Mouse (Mus musculus): ENCODE measurements around the gene Neb. TPM values are rescaled to one million over a fixed set of nuclear protein-coding genes. Genes with fewer than 3 reads are reported as not detected.

The Neb gene
- polyA plus RNA-seq, 1 experiment = 0.07 TPM

DNA sequence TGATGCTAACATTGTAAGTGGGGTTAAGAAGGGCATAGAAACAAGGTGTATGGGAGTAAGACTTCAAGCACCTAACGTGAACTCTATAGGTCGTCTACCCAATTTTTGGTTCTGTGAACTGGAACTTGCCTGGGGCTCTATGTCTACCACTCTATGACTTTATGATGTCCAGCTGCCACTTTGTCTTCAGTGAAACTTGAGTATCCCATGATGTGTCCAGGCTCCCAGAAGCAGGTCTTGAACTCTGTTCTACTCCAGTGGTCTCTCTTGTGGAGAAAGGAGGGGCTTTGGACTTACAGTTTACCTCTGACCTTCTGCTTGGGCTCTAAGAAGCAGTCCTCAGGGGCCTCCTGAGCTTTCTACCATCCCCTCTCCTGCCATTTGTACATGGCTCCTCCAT lies 58.1 kb downstream of the Neb start:
- TF ChIP-seq GATA1 (IDR thresholded peaks at IDR 0.05; ENCODE audit: borderline replicate concordance, low read length) = no peak
- no peak for TF ChIP-seq FLI1 (IDR thresholded peaks at IDR 0.05; ENCODE audit: low read length)
- H3K27me3 ChIP-seq (replicated peaks) = no peaks in the 10 kb centered on the region
- H3K4me3 ChIP-seq (replicated peaks) = no peak overlapping the region
- H3K9me3 ChIP-seq = no peaks in the 10 kb centered on the region
- H3K36me3 ChIP-seq (replicated peaks; ENCODE audit: low read length) = no peaks in the 10 kb centered on the region
- peaks cover 76% of the 10 kb centered on the region for H3K4me1 ChIP-seq

DNA sequence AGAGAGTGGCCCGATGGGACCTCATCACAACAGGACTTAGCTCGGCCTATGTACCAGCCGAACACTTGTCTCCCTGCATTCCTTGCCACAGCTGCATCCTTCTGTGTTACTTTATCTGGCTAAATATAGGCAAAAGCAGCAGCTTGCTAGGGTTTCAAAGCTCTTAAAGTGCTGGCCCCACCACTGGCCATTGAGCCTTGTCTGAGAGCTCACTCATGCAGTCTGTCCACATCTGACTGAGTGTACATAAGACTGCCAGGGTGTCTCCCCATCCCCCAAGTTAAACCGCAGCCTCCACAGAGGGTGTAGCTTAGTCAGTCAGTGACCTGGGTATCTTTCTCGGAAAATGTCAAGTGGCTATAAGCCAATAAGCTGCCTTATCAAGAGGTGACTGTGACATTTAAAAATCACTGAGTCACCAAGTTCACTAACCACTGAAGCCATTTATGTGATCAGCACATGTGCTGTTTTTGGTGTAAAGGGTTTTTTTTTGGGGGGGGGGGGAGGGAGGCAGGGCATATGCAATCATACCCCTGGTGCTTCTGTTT lies 59.2 kb downstream of the Neb start:
- Histone ChIP-seq H3K36me3 (replicated peaks; ENCODE audit: low read length) (no peaks in the 10 kb centered on the region), H3K9me3 (no peaks in the 10 kb centered on the region), H3K4me1 (peaks cover 86% of the 10 kb centered on the region), H3K4me3 (replicated peaks) (peak overlapping the region; percentile 87), H3K27me3 (replicated peaks) (no peaks in the 10 kb centered on the region)
- 0 out of 3 replicates have a peak, but pooled peaks have one; percentile 38 for TF ChIP-seq GATA1 (IDR thresholded peaks at IDR 0.05; ENCODE audit: borderline replicate concordance, low read length)
- TF ChIP-seq FLI1 (IDR thresholded peaks at IDR 0.05; ENCODE audit: low read length) = no peak

DNA sequence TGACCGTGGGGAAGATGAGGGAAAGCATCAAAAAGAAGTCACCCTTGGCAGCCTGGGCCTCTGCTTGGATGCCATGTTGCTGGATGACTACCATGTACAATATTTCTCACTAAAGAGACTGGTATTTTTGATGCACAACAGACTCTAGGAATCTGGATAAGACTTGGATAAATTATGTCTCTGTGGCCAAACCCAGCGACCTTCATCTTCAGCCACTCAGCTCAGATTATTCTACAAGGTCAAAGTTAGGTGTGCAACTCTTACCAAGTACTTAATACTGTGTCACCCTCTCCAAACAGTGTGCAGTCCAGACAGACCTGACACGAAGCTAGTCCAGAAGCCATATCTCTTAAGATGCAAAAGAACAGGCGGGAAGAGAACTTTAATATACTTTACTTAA lies 60.8 kb downstream of the Neb start:
- peaks cover 82% of the 10 kb centered on the region for H3K4me1 ChIP-seq

DNA sequence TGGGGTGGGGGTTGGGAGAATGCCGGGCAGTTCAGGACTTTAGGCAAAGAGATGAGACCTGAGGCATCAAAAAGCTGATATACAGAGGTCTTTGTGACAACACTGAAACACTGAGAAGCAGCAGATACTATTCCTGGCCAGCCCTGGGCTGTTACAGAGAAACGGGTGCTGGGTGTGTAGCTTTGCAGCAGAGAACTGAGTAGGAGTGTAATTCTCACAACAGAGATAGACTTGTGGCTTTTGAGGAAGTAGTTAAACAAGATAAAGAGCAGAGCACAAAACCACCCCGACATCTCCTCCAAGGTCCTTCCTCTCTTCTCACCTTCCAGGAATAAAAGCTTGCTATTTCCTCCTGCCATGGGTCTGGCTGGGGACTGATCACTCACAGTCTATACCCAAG lies 62.5 kb downstream of the Neb start:
- H3K4me1 ChIP-seq = peaks cover 79% of the 10 kb centered on the region
- H3K27me3 ChIP-seq (replicated peaks) = no peaks in the 10 kb centered on the region
- peak overlapping the region; percentile 68 for H3K4me3 ChIP-seq (replicated peaks)
- H3K36me3 ChIP-seq (replicated peaks; ENCODE audit: low read length) = no peaks in the 10 kb centered on the region
- no peaks in the 10 kb centered on the region for H3K9me3 ChIP-seq
- TF ChIP-seq FLI1 (IDR thresholded peaks at IDR 0.05; ENCODE audit: low read length) (no peak), GATA1 (IDR thresholded peaks at IDR 0.05; ENCODE audit: borderline replicate concordance, low read length) (no peak)

More for the DNA sequence above, 60.8 kb downstream of the Neb start:
- Histone ChIP-seq H3K9me3 (no peaks in the 10 kb centered on the region), H3K27me3 (replicated peaks) (no peaks in the 10 kb centered on the region), H3K4me3 (replicated peaks) (no peak overlapping the region), H3K36me3 (replicated peaks; ENCODE audit: low read length) (no peaks in the 10 kb centered on the region)
- TF ChIP-seq GATA1 (IDR thresholded peaks at IDR 0.05; ENCODE audit: borderline replicate concordance, low read length) (no peak), FLI1 (IDR thresholded peaks at IDR 0.05; ENCODE audit: low read length) (no peak)

DNA sequence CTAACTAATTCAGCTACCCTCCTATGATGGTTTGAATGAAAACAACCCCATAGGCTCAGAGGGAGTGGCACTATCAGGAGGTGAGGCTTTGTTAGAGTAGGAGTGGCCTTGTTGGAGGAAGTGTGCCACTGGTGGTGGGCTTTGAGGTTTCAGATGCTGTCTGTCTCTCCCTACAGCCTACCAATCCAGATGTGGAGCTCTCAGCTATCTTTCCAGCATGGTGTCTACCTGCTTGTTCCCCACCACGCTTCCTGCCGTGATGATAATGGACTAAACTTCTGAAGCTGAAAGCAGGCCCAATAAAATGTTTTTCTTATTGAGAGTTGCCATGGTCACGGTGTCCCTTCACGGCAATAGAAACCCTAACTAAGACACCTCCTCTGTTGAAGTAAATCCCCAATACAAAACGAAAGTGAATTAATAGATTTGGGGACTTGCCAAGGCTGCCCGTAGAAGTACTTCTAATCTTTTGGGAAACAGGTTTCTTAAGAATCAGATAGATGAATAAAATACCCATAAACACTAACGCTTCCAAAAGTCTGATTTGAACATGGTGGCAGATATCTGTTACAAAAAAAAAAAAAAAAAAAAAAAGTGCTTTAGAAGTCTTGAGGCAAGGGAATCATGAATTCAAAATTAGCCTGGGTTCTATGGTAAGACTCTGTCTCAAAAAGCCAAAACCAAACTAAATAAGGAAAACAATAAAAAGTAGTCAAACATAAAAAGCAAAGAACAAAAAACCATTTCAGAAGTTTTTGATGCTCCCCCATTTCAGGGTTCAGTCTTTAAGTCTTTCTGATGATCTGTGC lies 63.1 kb downstream of the Neb start:
- peak overlapping the region; percentile 78 for H3K4me3 ChIP-seq (replicated peaks)
- H3K36me3 ChIP-seq (replicated peaks; ENCODE audit: low read length) = no peaks in the 10 kb centered on the region
- no peaks in the 10 kb centered on the region for H3K9me3 ChIP-seq
- TF ChIP-seq GATA1 (IDR thresholded peaks at IDR 0.05; ENCODE audit: borderline replicate concordance, low read length) (no peak), FLI1 (IDR thresholded peaks at IDR 0.05; ENCODE audit: low read length) (no peak)
- no peaks in the 10 kb centered on the region for H3K27me3 ChIP-seq (replicated peaks)
- H3K4me1 ChIP-seq = peaks cover 79% of the 10 kb centered on the region

DNA sequence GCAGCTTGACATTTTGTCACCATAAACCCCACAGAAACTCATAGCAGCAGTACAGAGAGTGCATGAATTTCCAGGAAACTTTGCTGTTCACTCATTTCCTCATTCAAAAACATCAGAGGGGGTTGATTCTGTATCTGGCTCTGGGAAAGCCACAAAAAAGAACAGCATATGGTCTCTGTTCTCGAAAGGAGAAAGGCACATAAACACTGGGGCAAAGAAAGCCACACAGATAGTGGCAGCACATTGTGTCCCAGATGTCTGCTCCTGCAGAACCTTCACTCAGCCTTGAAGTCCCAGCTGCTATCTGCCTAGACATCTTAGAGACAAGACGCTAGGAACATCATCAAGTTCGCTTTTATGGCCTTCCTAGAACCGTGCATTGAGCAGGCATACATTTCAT lies 67.5 kb downstream of the Neb start:
- H3K27me3 ChIP-seq (replicated peaks) = no peaks in the 10 kb centered on the region
- H3K4me1 ChIP-seq = peaks cover 49% of the 10 kb centered on the region
- H3K4me3 ChIP-seq (replicated peaks) = no peak overlapping the region
- H3K9me3 ChIP-seq = no peaks in the 10 kb centered on the region
- no peak for TF ChIP-seq GATA1 (IDR thresholded peaks at IDR 0.05; ENCODE audit: borderline replicate concordance, low read length)
- TF ChIP-seq FLI1 (IDR thresholded peaks at IDR 0.05; ENCODE audit: low read length) = no peak
- no peaks in the 10 kb centered on the region for H3K36me3 ChIP-seq (replicated peaks; ENCODE audit: low read length)

DNA sequence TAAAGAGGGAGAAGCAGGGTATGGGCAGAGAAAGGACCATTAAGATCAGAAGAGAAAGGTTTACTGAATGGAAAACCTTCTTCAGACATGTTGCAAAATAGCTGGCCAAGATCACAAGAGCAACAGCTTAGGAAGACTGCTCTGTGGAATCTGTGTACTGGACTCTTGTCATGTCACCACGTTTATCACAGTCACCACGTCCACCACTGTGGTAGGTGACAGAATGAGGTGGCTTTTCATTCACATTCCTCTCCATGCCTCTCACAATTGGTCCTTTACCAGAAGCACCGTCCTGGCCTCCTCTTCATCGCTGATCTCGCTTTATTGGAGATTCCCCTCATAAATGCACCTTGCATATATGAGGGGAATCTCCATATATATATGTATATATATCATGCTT lies 71.6 kb downstream of the Neb start:
- TF ChIP-seq GATA1 (IDR thresholded peaks at IDR 0.05; ENCODE audit: borderline replicate concordance, low read length) (no peak), FLI1 (IDR thresholded peaks at IDR 0.05; ENCODE audit: low read length) (no peak)
- H3K27me3 ChIP-seq (replicated peaks) = peaks cover 3% of the 10 kb centered on the region
- no peak overlapping the region for H3K4me3 ChIP-seq (replicated peaks)
- no peaks in the 10 kb centered on the region for H3K36me3 ChIP-seq (replicated peaks; ENCODE audit: low read length)
- peaks cover 30% of the 10 kb centered on the region for H3K4me1 ChIP-seq
- no peaks in the 10 kb centered on the region for H3K9me3 ChIP-seq

DNA sequence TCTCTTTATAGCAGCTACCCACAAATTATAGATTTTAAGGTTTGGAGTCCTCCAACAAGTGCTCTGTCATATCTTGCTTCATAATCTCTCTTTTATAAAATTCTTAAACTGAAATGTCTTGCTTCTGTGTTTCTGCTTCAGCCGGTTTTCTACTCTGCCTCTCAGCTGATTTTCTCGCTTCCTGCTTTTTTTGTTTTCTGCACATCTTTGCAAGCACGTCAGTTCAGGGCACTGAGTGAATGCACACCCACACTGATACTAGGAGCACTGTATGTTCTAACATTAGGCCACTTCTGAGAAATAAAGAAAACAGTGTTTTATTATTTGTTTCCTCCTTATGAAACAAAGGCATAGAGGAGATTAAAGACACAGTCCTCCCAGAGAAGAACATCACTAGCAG lies 73.7 kb downstream of the Neb start:
- Histone ChIP-seq H3K4me3 (replicated peaks) (no peak overlapping the region), H3K4me1 (peaks cover 10% of the 10 kb centered on the region), H3K36me3 (replicated peaks; ENCODE audit: low read length) (no peaks in the 10 kb centered on the region), H3K27me3 (replicated peaks) (peaks cover 3% of the 10 kb centered on the region), H3K9me3 (no peaks in the 10 kb centered on the region)
- no peak for TF ChIP-seq GATA1 (IDR thresholded peaks at IDR 0.05; ENCODE audit: borderline replicate concordance, low read length)

DNA sequence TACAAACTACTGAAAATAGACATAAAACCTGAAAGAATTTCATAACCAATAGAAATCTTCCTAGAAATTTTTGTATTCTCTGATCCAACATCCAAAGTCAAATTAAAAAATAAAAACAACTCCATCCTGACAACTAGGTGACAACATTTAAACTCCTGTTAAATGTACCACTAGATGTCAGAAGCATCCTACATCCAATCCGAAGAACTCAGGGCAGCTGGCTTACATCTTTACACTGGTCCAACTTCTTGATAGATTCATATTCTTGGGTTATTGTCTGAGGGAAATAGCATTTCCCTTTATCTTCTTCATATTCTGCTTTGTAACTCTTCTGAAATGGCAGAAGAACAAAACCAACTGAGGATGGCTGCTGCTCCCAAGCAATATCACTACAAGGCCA lies 74.9 kb downstream of the Neb start:
- no peaks in the 10 kb centered on the region for H3K9me3 ChIP-seq
- peaks cover 8% of the 10 kb centered on the region for H3K4me1 ChIP-seq
- no peak overlapping the region for H3K4me3 ChIP-seq (replicated peaks)
- peaks cover 3% of the 10 kb centered on the region for H3K27me3 ChIP-seq (replicated peaks)
- TF ChIP-seq FLI1 (IDR thresholded peaks at IDR 0.05; ENCODE audit: low read length) (no peak), GATA1 (IDR thresholded peaks at IDR 0.05; ENCODE audit: borderline replicate concordance, low read length) (no peak)
- H3K36me3 ChIP-seq (replicated peaks; ENCODE audit: low read length) = no peaks in the 10 kb centered on the region

DNA sequence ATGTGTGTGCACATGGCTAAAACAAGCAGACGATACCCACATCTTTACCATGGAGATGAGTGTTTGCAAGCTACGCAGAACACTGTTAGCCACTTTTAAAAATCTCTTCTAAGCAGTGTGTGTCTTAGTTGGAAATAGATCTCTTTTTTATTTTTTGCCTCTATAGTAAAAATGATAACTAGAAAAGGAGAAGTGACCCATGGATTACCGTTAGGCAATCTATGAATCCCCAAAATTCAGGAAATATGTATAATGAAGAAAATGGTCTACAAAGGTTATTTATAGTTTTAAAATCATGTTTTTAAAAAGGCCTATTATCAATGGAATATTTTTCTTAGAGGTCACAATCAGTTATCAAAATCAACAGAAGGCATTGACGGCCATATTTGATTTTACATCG lies 80.3 kb downstream of the Neb start:
- H3K4me3 ChIP-seq (replicated peaks) = no peak overlapping the region
- TF ChIP-seq FLI1 (IDR thresholded peaks at IDR 0.05; ENCODE audit: low read length) (no peak), GATA1 (IDR thresholded peaks at IDR 0.05; ENCODE audit: borderline replicate concordance, low read length) (no peak)
- peaks cover 2% of the 10 kb centered on the region for H3K27me3 ChIP-seq (replicated peaks)
- no peaks in the 10 kb centered on the region for H3K36me3 ChIP-seq (replicated peaks; ENCODE audit: low read length)
- peaks cover 7% of the 10 kb centered on the region for H3K4me1 ChIP-seq
- no peaks in the 10 kb centered on the region for H3K9me3 ChIP-seq

Data from megakaryocyte, embryonic 14.5 days (primary cell).